Mouse (Mus musculus): ENCODE data around the gene Adgrl2. TPM values are rescaled to one million over a fixed set of nuclear protein-coding genes. Genes with fewer than 3 reads are reported as not detected.
A peak's percentile ranks its signal among the peaks of the same experiment; 100 is the strongest.

Adgrl2 gene
- total RNA-seq, 4 experiments from 2014 or later = 8.0 to 9.0 (median 8.9) TPM

- DNase-seq (ENCODE audit: low spot score in 2 of 2) = no peak
These were observed 12.5 kb downstream of the Adgrl2 start for GRCm38 (mm10) chr3:148977838-148978237.

GRCm38 (mm10) chr3:148977124-148977529 is 13.2 kb downstream of the Adgrl2 start:
- DNase-seq (ENCODE audit: low spot score in 2 of 2) = no peak

DNA sequence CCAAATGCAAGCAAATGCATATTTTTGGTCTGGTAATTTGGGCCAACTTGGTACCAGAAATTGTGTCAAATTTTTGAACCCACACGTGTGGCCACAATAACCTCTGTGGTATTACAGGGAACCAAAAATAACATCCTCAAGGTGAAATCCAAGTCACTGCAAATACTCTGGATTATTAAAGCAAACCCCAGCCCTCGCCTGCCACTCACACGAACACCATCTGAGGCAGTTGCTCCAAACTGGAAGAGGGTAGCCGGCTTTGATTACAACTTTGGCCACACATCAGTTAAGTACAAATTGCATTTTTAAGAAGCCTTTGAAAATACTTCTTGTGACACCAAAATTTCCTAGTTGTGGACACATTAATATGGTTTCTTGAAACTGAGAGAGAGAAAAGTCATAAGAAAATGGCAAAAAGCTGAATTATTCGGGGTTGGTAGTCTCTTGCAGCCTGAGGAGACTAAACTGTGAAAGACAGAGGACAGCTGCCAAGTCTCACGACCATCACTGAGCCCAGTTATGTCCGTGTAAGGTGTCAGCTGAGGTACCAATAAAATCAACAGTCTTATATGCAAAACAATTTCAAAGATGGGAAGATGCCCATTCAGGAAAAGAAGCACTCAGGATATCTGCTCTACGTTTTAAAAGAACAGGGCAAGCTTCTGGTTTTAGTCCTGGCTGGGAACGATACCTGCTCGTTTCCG is 18.3 kb downstream of the Adgrl2 start:
- DNase-seq (ENCODE audit: low spot score in 2 of 2) = no peak

GRCm38 (mm10) chr3:148964991-148965605 is 25.3 kb downstream of the Adgrl2 start:
- no peak for DNase-seq (ENCODE audit: low spot score in 2 of 2)

DNA sequence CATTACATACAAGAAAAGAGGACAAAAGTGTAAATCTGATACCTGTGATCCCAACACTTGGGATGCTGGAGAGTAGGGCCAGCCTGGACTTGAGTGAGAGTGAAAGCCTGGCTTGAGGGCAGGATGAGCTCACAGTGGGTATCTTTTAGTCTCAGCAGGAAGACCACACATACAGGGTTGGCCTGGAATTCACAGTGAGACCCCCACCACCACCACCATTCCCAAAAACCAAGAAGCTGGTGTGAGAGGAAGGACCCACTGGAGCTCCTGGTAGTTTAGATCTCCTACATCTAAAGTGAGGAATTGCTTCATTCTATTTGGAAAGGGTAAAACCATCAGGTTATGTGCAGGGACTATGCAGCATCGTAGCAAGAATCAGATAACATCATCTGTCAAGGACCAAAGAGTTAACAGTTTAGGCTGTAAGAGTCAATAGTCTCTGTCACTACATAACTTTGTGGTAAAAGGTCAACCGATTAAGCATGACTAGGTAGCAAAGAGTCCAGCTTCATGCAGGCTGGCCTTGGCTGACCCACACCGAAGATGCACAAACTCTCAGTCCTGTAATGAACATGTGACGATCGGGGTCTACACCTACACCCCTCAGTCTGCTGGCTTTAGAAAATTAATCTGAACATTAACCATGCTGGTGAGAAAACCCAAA is 26.8 kb downstream of the Adgrl2 start:
- no peak for DNase-seq (ENCODE audit: low spot score in 2 of 2)

GRCm38 (mm10) chr3:148961611-148962010 is 28.7 kb downstream of the Adgrl2 start:
- no peak for DNase-seq (ENCODE audit: low spot score in 2 of 2)

DNA sequence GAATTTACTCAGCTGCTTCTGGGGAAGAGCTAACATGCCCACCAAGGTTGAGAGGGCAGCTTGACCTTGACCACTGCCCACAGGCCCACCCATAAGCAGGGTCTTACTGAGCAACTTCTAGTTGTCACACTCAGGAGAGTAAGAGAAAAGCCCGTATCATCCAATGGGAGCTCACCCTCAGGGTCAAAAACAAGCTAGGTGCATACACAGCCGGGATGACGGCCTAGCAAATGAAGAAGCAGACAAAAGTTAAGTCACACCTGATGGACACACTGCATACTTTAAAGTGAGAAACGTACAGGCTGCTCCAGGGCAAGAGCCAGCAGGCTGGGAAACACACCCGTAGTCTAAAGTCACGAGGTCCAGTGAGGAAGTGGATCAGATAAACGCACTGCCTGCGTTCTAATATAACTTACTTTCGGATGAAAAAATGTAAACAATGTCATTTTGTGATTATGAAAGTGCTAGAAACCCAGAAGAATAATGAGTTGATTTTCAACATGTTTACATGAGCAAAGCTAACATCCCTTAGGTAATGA is 29.5 kb downstream of the Adgrl2 start:
- no peak for DNase-seq (ENCODE audit: low spot score in 2 of 2)

DNA sequence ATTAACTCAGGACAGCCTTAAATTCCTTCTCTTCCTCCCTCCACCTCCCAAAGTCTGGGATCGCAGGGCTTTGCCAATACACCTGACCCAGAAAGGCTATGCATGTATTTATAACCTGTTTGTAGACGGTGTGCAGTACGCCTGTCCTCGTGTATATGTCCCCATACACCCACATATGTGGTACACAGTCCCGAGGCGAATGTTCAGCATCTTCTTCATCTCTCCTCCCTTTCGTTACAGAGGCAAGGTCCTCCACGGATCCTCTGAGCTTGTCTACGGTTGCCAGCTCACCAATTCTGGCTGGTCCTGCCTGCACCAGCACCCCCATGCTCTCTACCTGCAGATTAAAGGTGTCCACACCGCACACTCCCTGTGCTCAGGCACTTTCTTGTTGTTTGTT is 30.1 kb downstream of the Adgrl2 start:
- no peak for DNase-seq (ENCODE audit: low spot score in 2 of 2)

DNA sequence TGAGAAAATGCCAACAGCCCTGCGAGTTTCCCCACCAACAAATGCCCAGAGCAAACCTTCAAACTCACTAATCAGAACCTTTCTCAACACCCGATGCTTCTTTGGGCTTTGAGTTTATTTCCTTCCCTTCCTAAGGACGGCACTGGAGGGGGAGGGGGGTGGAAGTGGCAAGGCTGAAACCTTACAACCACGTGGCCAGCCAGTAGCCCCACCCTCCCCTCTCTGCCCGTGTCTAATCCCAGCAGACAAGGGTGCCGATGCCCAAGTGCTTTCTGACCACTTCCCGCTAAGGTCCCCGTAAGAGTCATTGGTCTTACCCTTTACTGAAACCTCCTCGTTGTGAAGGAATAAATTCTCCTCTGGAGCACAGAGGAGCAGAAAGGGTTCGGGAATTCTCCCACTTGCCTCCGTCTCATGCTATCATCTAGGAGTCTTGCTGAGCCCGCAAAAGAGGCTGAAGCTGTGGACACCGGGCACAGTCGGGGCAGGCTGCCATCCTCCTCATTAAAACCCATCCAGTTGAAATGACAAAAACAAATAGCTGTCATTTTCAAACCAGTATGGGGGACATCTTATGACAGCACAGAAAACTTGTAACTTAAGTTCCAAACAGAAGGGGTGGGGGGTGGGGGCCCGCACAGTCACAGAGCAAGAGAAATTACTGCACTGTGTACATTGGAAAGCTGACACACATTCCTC is 30.9 kb downstream of the Adgrl2 start:
- peak in 1 of 2 experiments; percentile 17 for DNase-seq (ENCODE audit: low spot score in 2 of 2)

DNA sequence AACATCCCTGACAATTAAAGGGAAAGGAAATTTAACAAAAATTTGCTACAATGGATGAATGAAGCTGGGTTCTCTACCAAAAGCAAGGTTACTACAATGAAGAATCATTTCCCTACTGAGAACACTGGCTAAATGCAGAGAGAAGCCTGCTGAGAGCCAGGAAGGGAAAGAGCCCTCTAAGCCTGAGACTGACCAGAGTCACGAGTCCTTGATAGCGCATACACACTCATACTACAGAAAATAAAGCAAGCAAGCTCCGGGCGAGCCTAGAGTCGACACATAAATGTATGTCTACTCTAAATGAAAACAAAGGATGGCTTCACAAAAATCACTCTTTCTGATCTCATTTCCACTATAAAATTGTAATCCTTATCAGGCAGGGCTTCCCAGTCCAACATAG is 31.6 kb downstream of the Adgrl2 start:
- no peak for DNase-seq (ENCODE audit: low spot score in 2 of 2)

DNA sequence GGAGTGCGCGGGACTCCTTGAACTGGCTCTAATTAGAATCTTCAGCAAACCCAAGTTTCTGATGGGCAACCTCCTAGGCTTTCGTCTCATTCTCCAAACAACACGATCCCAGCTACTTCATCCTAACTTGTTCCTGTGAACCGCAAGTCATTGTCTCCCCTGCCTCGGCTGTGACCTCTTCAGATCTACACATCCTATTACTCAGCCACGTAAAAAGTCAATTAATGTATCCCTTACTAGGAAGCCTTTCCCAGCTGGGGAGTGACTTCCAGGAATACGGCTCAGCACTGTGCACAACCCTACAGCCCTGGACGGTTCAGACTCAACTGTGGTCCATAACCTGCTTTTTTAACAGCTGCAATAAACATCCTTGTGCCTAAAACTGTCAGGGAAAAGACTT is 32.2 kb downstream of the Adgrl2 start:
- no peak for DNase-seq (ENCODE audit: low spot score in 2 of 2)

- DNase-seq (ENCODE audit: low spot score in 2 of 2) = no peak
These were observed 33.5 kb downstream of the Adgrl2 start for GRCm38 (mm10) chr3:148956887-148957286.

- no peak for DNase-seq (ENCODE audit: low spot score in 2 of 2)
These were observed 40.6 kb downstream of the Adgrl2 start for GRCm38 (mm10) chr3:148949796-148950195.

DNA sequence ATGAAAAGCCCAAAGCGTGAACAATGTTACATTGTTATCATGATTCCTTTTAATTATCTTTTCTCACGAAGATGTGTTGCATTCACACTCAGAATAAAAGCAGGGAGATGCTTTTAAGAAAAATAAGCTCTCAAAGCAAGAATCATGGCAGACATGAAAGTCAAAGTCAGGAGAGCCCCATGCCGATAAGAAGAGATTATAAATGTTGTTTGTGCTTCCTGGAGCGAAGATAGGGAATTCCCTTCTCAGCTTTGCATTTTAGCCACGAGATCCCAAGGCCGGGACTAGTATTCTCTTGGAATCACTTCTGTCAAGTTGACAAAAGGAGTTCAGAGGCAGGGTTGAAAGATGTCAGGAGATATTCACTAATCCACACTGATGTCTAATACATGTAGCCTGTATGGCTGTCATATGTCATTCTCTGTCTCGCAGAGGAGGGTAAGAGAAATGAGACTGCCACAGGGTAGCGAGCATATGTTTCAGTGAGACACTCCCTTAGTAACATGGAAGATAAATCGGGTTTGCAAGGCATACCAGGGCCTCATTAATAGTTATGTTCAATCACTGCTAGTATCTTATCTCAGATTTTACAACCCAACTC is 42.5 kb downstream of the Adgrl2 start:
- no peak for DNase-seq (ENCODE audit: low spot score in 2 of 2)

GRCm38 (mm10) chr3:148947266-148947665 is 43.1 kb downstream of the Adgrl2 start:
- DNase-seq (ENCODE audit: low spot score in 2 of 2) = no peak

DNA sequence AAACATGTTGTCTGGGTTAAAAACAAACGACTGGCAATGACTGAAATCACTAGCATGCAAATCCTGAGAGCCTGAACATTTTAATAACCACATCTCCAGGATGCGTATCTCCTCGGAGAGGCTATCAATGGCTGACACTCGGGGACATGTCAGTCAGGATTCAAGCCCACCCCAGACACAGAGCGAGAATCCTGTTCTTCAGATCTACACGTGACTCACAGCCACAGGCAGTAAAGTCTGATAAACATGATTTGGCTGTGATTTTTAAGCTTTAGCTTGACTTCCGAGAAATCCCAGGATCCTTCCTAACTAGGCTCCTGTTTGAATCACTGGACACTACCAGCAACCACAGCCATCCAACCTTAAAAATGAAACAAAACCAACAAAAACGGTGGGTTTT is 44.8 kb downstream of the Adgrl2 start:
- no peak for DNase-seq (ENCODE audit: low spot score in 2 of 2)

- DNase-seq (ENCODE audit: low spot score in 2 of 2) = no peak
These were observed 50.9 kb downstream of the Adgrl2 start for GRCm38 (mm10) chr3:148939457-148939856.

DNA sequence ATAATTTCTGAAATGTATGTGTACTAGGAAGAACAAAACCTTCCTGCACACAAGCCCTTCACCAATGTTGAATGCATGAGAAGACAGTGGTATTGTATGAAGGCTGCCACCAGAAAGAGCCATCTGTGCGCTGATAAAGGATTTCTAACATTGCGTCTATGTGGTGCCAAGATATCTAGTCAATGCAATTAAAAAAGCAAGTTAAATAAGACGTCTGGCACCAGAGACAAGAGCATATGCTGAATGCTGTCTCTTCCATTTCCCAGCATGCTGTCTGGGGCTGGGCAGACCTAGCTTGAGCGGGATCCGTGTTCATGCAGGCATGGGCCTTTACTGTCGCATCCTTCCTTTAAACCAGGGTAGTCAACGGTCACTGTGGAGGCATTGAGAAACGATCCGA is 55.3 kb downstream of the Adgrl2 start:
- DNase-seq (ENCODE audit: low spot score in 2 of 2) = no peak

- no peak for DNase-seq (ENCODE audit: low spot score in 2 of 2)
These were observed 56.1 kb downstream of the Adgrl2 start for GRCm38 (mm10) chr3:148934279-148934678.

- no peak for DNase-seq (ENCODE audit: low spot score in 2 of 2)
These were observed 57.2 kb downstream of the Adgrl2 start for GRCm38 (mm10) chr3:148933160-148933559.

DNA sequence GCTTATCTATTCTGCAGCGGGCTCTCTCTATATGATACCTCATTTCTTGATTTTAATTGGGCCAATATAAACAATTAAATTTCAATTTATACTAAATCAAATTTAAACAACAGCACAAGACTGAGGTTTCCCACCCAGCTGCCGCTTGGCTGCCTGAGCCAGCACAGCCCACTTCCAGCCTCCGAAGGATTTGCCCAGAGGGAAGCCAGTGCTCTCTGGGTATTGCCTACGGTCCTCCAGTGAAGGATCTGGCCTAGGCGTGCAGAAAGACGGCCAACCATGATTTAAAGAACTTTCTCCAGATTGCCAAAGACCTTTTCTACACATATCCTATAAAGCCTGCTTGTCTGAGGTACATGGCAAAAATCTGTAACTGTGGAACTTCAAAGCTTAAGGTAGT is 59.4 kb downstream of the Adgrl2 start:
- no peak for DNase-seq (ENCODE audit: low spot score in 2 of 2)
